Mouse (Mus musculus): ENCODE data around the gene Hmmr.
"Not testable (repeated sequence)": the region's sequence is repeated elsewhere in the genome, so short reads cannot be mapped to it uniquely, and the experiment has no call there.

Hmmr gene

DNA sequence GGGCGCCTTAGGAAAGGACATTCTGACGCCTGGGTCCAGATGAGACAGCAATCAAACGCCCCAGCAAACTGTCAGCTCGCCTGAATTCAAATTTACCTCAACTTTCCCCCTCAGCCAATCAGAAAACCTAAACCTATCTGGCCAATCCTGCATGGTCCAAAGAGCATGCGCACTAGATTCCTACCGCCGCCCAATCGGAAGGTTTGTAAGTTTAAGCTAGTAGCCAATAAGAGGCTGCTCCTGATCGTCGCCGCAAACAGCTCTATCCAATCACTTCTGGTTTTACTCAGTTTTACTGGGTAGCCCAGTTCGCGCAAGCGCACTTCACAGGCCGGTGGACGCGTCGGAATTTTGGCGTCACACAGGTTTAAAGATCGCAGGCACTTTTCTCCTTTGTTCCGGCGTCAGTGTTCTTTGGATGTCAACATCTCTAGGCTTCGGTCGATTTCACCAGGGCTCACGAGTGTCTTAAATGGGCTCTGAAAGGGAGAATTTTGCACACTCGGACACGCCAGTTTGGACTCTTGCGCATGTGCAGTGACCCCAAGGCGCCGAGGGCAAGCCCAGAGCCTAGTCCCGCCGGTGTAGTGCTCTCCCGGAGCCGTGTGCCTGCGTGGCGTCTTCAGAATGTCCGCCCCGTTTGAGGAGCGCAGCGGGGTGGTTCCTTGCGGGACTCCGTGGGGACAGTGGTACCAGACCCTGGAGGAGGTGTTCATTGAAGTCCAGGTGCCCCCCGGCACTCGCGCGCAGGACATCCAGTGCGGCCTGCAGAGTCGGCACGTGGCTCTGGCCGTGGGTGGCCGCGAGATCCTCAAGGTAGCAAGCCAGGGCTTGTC is at the start of gene Hmmr, which contains the start of gene Nudcd2:
TSS of gene Hmmr (minus strand) at position 84 of the 836 bp plus-strand sequence.
TSS of gene Nudcd2 (plus strand) at position 329 of the 836 bp plus-strand sequence.
- peak; percentile 96 for DNase-seq (ENCODE audit: low read depth, low spot score)

DNA sequence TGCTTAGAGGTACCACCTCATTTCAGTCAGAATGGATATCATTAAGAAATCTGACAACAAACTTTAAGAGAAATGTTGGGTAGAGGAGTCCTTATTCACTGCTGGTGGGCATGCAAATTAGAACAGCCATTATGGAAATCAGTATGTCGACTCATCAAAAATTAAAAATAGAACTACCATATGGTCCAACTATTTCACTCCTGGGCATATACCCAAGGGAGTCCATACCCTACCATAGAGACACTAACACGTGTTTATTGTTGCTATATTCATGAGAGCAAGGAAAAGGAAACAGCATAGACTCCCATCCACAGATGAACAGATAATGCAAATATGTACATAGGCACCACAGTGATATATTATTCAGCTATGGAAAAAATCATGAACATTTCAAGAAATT is 48.6 kb upstream of the Hmmr start:
- no peak for DNase-seq (ENCODE audit: low read depth, low spot score)

DNA sequence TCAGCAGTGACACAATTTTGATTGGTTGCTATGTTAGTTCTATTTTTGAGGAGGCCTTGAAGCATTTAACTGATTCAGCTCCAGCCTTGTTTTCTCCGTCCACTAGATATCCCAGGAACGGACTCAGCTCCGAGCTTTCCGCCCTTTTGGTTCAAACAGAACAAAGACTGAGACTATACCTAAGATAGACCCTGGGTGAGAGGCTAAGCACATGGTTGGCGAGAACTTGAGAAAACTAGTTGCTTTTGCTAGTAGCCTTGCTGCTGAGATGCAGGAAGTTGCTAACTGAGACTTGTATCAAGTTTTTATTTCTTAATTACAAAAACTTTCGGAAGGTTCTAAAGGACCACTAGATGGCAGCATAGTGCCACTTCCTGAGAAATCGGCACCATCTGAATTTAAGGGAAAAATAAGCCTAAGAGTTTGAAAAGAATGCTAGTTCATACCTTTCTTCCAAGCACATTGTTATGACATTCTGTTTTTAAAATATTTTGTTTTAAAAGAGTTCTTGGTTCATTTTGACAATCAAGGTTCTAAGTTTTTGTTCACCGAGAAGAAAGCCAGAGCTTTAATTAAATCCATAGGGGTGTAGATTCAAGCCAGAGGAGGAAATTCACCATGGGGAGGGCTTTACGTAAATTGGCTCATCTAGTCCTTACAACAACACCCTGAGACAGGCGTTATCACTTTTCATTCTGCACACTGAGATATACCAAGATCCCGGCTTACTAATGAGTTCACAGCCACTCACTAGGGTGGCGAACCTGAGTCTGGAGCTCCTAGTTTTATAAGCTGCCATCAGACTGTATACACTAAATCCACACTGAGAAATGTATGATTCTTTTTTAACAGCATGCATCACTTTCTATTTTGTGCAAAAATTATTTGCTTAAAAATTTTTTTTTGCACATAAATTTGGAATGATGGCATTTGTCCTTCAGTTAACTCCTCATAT is 42.4 kb upstream of the Hmmr start:
- DNase-seq (ENCODE audit: low read depth, low spot score): peak; percentile 14

DNA sequence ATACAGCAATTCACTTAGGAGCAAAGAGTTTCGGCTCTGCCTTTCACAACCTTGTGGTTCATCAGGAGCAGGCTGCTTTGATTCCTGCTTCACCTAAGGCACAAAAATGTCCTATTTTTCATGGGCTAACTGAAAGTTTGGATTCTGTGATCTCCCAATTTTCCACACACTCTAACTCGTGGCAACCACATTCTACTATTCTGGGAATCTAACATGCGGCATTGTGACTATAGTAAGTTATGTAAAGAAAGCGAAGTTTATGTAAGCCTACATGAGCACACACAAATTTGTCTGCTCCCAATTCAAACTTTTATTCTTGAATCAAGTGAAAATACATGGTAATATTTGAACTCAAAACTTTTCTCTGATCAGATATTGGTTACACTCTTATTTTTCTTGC is 31.5 kb upstream of the Hmmr start:
- no peak for DNase-seq (ENCODE audit: low read depth, low spot score)

- no peak for DNase-seq (ENCODE audit: low read depth, low spot score)
Measured at GRCm38 (mm10) chr11:40763395-40763794, 30.2 kb upstream of the Hmmr start.

- no peak for DNase-seq (ENCODE audit: low read depth, low spot score)
Measured at GRCm38 (mm10) chr11:40759896-40760295, 26.7 kb upstream of the Hmmr start.

- DNase-seq (ENCODE audit: low read depth, low spot score): no peak
Measured at GRCm38 (mm10) chr11:40755968-40756367, 22.7 kb upstream of the Hmmr start.

- DNase-seq (ENCODE audit: low read depth, low spot score): peak; percentile 85
Measured at GRCm38 (mm10) chr11:40755109-40755627, 21.9 kb upstream of the Hmmr start, which contains the start of gene Ccng1. TSS of gene Ccng1 (minus strand) at chr11:40755311.

GRCm38 (mm10) chr11:40754664-40755107 is 21.5 kb upstream of the Hmmr start:
- DNase-seq (ENCODE audit: low read depth, low spot score): no peak

GRCm38 (mm10) chr11:40753836-40754235 is 20.6 kb upstream of the Hmmr start:
- no peak for DNase-seq (ENCODE audit: low read depth, low spot score)

DNA sequence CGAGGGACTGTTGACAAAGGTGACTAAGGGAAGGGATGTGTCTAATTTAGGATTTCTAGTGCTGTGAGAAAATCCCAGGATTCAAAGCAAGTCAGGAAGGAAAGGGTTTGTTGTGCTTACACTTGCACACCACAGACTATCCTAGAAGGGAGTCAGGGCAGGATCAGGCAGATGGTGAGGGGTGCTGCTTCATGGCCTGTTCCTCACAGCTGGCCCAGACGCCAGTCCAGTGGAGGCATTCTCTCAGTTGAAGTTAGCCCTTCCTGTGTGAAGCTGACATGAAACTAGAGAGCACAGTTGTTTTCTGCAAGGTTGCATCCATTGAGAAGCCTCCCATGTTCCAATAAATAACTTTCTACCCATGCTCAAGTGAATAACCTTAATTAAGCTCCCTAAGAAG is 14.5 kb upstream of the Hmmr start:
- no peak for DNase-seq (ENCODE audit: low read depth, low spot score)

DNA sequence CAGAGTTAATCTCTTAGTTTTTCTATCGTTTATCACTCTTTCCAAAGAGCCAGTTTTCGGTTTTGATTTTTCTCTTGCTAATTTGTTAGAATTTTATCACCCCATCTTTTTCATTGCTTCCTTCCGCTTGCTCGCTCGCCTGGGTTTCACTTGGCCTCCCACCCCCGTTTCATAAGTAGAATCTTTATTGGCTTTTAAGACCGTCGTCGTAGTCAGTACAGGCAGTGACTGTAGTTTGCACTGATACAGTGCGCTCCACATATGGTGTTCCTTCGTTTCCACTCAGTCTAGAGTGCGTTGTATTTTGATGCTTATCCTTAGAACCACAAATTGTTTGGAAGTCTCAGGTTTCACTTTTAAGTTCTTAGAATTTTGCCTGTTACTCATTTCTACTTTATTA is 13.1 kb upstream of the Hmmr start:
- DNase-seq (ENCODE audit: low read depth, low spot score): no peak

GRCm38 (mm10) chr11:40744348-40744747 is 11.1 kb upstream of the Hmmr start:
- DNase-seq (ENCODE audit: low read depth, low spot score): no peak

- DNase-seq (ENCODE audit: low read depth, low spot score): no peak
Measured at GRCm38 (mm10) chr11:40741605-40742262, 8.5 kb upstream of the Hmmr start.

DNA sequence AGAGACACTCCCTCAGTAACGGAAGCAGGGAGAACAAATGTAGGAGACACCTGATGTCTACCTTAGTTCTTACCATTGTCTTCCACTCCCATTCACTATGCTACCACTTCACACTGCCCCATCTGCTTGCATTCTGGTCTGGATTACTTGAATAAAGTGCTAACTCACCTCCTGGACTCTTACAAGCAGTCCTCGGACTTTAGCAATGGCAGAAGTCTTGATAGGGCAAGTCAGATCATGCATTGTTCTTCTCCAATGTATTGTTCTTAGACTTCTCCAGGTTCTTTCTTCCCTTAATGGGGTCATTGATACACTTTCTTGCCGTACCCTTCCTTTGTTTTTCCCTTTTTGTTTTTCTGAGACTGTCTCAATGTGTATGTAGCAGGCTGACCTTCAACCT is 4.1 kb upstream of the Hmmr start:
- DNase-seq (ENCODE audit: low read depth, low spot score): no peak

DNA sequence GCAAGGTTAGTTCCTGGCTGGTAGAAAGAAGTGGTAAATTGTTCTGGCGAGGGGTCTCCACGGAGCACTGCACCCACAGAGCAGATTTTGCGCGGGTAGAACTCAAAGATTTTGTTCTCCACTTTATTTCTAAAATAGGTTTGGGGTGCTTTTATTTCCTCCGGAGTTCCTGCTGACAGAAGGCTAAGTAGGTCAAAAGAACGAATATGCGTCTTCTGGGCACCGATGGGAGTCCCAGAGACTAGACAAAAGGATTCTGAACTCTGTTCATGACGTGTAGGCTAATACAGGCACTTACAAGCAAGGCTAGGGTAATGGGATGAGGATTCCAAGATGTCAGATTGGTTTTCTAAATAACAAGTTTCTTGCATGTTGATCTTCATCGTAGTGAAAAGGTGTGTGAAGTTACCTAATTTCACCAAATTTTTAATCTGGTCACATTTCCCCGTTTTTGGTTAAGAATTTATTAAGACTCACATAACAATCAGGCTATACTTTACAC is 1.1 kb upstream of the Hmmr start:
- DNase-seq (ENCODE audit: low read depth, low spot score): no peak

DNA sequence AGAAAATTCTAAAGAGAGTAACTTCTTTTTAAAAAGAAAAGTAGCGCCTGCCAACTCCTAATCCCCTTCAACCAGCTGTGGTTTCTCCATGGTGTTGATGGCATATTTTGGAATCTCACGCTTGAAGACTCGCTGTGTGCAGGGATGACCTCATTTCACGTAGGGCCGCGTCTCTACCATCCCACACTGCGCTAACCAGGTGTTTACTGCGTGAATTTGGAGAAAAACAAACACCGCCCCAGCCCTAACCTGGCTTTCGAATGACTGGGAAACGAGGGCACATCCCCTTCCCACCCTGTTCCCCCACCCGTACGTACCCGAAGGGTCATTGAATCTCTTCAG is 254 bp downstream of the Hmmr start:
- no peak for DNase-seq (ENCODE audit: low read depth, low spot score)

GRCm38 (mm10) chr11:40718324-40718723 is 14.9 kb downstream of the Hmmr start:
- DNase-seq (ENCODE audit: low read depth, low spot score): no peak

DNA sequence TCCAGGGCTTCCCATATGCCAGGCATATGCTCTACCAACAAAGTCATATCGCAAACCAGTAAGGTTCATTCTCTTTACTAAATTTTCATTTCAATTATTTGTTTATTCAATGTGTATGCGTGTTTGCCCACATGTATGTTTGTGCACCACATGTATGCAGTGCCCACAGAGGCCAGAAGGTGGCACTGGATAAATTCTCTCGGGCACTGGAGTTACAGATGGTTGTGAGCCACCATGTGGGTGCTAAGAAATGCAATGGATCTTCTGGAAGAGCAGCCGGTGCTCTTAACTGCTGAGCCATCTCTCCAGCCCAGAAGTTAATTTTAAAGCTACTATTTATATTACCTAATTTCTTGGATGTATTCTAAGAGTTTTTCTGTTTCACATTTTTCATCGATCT is 17.7 kb downstream of the Hmmr start:
- no peak for DNase-seq (ENCODE audit: low read depth, low spot score)

DNA sequence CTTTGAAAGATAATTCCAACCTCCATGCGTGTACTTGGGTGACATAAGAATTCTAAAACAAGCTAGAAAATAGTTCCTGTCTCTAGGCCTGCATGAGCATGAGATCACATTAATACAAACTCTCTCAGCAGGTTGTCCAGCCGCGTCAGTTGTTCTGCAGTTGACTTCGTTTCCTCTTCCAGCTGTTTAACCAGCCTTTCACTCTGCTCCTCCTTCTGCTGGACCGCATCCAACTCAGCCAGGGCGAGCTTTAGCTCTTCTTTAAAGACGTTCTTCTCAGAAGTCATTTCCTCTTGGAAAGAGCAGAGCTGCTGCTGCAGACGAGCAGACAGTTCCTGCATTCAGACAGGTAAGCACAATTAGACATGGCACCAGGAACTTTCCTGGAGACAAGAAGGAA is 19.4 kb downstream of the Hmmr start:
- DNase-seq (ENCODE audit: low read depth, low spot score): no peak

- not testable (repeated sequence) for DNase-seq (ENCODE audit: low read depth, low spot score)
Measured at GRCm38 (mm10) chr11:40709899-40710298, 23.3 kb downstream of the Hmmr start.
